Mouse (Mus musculus) kidney, adult 2 months (tissue): ENCODE measurements at regions not wholly inside any gene's neighbourhood (a gene's known extent, or its start where the extent isn't known, plus 50 kb on each side); places are given as distances from the start of the nearest gene placed in this dataset.

ENCODE experiments used
- CTCF ChIP-seq: fragments of 200-500 bp; conservative IDR thresholded peaks from 2 replicates; pipeline ENCODE4 v1.5.1; 2011; ENCODE audit warnings: low read depth, mild to moderate bottlenecking, control low read depth, low read length, moderate library complexity, mixed read lengths; ENCODE audit not compliant: insufficient read depth, insufficient read length
- POLR2A ChIP-seq: fragments of 200-500 bp; IDR thresholded peaks from one replicate; pipeline ENCODE4 v1.6.1; 2011; ENCODE audit warnings: low read depth, low read length, control low read depth

- no peak for TF ChIP-seq POLR2A
- 0 out of 2 replicates have a peak, but pooled peaks have one; percentile 19 for TF ChIP-seq CTCF
Observed at GRCm38 (mm10) chr2:116820831-116821745, 57.4 kb upstream of the Tmco5 start.
